Mouse (Mus musculus): ENCODE results near the gene Eif2ak4.

DNA sequence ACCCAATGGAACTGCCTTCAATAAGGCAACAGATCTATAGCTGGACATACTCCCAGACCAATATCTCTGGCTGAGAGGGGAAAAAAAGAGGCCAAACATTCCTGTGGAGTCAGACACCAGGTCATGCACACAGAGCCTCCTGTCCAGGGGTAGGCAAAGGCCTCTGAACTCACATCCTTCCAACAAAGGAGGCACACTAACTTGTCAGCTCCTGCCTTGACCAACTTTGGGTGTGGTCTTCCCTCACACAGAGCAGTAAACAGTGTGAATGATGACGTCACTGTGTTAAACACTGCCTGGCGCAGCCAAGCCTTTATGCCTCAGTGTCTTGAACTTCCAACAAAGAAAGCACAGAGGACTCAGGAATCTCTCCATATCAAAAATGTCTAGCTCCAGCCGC is 44.5 kb upstream of the Eif2ak4 start:
- no peak for TF ChIP-seq CTCF (IDR thresholded peaks at IDR 0.05)
- TF ChIP-seq EP300 (IDR thresholded peaks at IDR 0.05; ENCODE audit: insufficient read depth, low read depth, low read length) = no peak

Data from heart, adult 2 months (tissue).